Mouse (Mus musculus): ENCODE measurements around the gene Map3k9. TPM values are rescaled to one million over a fixed set of nuclear protein-coding genes. Genes with fewer than 3 reads are reported as not detected.

Gene Map3k9
- polyA plus RNA-seq, 1 experiment from 2014 or later, result 0.15 TPM

Other genes starting within 250 kb of the Map3k9 start
- gene Gm20498, start 248.3 kb downstream of the Map3k9 start, polyA plus RNA-seq (2016; fragmentation: Nextera tagmentation; extraction: Ambion mirVana), result 15.4 and 18.1 TPM in 2 replicates
- gene Synj2bp, start 248.3 kb downstream of the Map3k9 start, polyA plus RNA-seq (2016; fragmentation: Nextera tagmentation; extraction: Ambion mirVana), result 18.8 and 22.5 TPM in 2 replicates
- 0.06 and 0.14 TPM in 2 replicates for gene Adam21, start 212.7 kb downstream of the Map3k9 start, polyA plus RNA-seq (2016; fragmentation: Nextera tagmentation; extraction: Ambion mirVana)
- 45.9 and 48.1 TPM in 2 replicates for gene Med6, start 186.2 kb downstream of the Map3k9 start, polyA plus RNA-seq (2016; fragmentation: Nextera tagmentation; extraction: Ambion mirVana)
- 0.12 and 0.33 TPM in 2 replicates for gene Ttc9, start 149.9 kb downstream of the Map3k9 start, polyA plus RNA-seq (2016; fragmentation: Nextera tagmentation; extraction: Ambion mirVana)
- gene Pcnx, start 78.8 kb upstream of the Map3k9 start, polyA plus RNA-seq (2016; fragmentation: Nextera tagmentation; extraction: Ambion mirVana), result 2.7 TPM in 2 replicates

Measured in liver, embryonic 12.5 days (tissue).